Mouse (Mus musculus): ENCODE results near the gene Cfap58.

The Cfap58 gene

DNA sequence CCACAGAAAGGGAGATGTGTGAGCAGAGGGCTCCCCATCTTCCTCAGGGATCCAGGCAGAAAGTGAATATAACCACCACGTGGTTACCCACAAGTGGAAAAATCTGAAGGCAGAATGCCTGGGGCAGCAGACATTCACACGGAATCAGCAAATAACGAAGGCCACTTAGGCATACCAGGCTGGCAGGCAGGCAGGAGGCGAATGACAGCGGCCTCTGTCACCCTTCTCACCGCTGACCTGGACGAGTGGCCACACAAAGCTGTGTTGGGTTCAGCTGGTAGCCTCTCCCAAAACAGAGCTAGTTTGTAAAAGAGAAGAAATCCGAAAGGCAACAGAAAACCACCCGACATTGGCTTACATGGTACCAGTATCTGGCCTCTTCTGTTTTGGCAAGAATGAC is 19.5 kb upstream of the Cfap58 start:
- DNase-seq: no peak

DNA sequence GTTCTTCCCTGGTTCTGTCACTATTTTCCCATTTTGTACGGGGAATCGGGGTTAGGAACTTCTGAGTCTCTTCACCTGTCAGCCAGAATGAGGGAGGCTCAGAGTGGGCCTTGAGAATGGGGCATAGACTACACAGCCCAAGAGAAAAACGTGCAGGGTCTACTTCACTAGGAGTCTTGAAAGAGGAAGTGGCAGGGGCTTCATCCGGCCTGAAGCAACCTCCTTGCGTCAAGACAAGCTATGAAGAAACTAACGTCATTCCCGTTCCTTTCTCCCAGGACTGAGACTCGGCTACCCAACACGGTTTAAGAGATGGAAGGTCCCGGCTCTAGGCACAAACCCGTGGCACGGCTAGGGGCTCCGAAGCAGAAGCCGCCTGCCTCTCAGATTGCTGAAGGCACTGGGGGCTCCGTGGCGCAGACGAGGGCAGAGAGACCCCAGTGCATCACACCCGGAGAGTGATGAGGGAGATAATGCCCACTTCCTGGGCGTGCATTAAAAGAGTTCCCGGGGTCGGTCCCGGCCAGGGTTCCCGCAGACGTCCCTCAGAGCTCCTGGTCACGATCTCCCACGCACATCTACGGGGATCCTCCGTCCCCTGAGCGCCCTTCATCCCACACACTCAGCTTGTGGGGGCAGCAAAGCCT is 18.9 kb upstream of the Cfap58 start:
- DNase-seq: peak; percentile 37

- peak; percentile 90 for DNase-seq
Observed at GRCm38 (mm10) chr19:47919126-47919965, 18.1 kb upstream of the Cfap58 start, which contains the start of the genes Cfap43 and Itprip. Gene Cfap43 (minus strand): TSS chr19:47919287. Gene Itprip (minus strand): TSS chr19:47919299.

DNA sequence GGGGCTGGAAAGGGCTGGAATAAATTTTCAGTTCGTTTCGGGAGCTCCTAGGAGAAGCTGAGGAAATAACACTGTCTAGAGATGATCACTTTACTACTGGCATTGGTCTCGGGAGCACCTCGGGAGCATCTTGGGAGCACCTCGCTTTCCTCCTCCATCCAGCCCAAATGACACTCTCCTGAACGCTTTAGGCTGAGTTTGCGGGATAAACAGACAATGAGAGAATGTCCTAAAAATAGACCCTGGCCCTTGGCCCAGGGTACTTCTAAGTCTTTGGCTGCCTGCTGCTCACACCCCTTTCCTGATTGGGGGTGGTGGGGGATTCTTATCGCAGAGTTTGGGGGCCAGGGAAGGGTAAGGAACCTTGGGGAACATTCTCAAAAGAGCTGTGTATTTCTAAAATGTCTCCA is 17.5 kb upstream of the Cfap58 start:
- DNase-seq: peak; percentile 68

GRCm38 (mm10) chr19:47925819-47926218 is 11.7 kb upstream of the Cfap58 start:
- DNase-seq: peak; percentile 67

DNA sequence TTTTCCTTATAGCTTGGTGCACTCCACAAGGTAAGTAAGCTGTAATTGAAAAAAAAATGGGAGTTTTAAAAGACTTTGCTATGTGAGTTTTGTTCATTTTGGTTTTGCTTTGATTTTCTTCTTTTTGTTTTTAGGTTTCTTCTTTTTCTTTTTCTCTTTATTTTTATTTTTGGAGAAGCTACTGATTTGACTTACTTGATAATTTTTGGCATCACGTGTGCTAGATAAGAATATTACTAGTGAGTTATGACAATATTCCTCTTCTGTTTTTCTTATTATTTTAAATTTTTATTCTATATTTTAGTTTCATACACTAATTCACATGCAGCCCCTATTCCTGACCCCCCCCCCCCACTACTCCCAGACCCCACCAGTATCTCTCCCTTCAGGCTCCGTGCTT is 10.4 kb upstream of the Cfap58 start:
- DNase-seq: no peak

- no peak for DNase-seq
Observed at GRCm38 (mm10) chr19:47929043-47929442, 8.4 kb upstream of the Cfap58 start.

DNA sequence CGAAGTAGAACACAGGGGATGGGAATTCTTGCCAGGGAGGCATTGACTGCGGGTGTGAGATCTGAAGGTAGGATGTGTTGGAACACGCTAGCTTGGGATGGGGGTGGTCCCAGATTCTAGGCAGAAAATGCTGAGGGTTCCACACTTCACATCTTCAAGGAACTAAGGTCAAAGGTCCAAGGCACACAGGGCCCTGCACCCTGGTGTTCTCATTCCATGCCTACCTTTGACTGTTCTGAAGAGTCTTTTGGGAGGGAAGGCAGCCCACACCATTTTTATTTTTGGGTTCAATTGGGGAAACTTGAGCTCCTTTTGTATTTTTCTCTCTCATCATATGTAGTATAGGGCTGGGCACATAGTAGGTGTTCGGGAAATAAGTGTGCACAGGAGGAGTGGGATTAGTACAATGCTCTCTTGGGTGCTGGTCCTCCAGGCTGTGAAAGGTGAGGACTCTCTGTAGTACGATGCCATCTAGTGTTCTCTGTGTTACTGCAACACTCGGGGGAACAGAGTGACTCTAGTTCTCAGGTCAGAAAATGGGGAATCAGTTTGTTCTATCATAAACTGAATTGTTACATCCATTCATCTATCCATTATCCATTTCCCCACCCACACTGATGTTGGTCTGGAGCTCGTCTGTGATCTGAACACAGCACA is 5.4 kb upstream of the Cfap58 start:
- DNase-seq: peak; percentile 60

- DNase-seq: no peak
Observed at GRCm38 (mm10) chr19:47934146-47934545, 3.3 kb upstream of the Cfap58 start.

DNA sequence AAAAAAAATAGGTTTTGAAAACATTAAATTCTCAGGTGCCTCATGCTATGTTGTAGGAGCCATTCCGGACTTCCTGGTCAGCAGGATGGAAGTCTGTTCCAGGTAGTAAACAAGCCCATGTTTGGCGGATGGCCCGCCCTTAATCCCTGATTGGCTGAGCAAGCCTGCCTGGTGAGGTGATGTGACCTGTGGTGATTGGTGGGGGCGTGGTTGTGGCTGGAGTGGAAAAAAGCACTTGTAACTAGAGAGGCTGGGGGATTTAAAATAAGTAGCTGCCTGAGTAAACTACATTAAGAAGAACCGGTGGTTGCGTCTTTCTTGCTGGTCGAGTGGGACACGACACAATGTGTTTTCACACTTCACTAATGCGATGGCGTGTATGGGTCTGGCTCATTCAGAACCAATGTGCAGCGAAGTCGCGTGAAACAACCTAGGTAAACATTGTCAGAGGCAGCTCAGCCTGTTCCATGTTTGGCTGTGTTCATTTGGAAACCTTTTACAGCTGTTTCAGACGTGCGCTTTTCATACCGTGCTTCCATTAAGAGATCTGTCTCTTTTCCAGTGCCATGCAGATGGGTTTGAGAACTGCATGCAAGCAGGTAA is 2.7 kb upstream of the Cfap58 start:
- no peak for DNase-seq

DNA sequence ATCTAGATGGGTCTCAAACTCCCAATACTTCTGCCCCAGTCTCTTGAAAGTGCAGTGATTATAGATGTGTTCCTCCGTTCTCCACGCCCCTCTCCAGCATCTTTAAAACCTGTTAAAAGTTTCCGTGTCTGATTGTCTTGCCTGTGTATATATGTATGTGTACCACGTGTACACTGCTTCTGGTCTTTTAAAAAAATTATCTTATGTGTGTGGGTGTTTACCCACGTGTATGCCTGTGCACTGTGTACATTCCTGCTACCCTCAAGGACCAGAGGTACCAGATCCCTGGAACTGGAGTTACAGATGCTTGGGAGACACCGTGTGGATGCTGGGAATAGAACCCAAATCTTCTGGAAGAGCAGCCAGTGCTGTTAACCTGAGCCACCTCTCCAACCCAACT is 1.9 kb upstream of the Cfap58 start:
- no peak for DNase-seq

DNA sequence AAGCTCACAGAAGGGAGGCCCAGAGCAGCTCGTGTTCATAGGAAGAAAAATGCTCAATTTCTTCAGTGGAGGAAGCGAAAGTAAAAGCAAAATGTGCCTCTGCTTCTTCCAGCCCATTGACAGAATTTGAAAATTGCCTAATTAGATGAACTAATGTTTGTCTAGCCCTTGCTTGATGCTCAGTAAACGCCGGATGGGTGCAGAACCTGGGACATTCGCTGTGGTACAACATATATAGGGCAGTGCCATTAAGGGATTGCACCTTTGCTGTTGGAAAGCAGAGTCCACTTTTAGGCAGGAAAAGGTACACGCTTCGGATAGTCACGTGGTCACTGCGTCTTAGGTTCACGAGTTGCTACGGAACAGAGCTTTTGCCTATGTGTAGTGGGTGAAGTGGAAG is 985 bp upstream of the Cfap58 start:
- no peak for DNase-seq

GRCm38 (mm10) chr19:47936938-47937337 is 537 bp upstream of the Cfap58 start:
- no peak for DNase-seq

GRCm38 (mm10) chr19:47939361-47939760 is 1.9 kb downstream of the Cfap58 start:
- DNase-seq: no peak

- DNase-seq: no peak
Observed at GRCm38 (mm10) chr19:47946821-47947465, 9.5 kb downstream of the Cfap58 start.

GRCm38 (mm10) chr19:47950946-47951345 is 13.5 kb downstream of the Cfap58 start:
- DNase-seq: no peak

DNA sequence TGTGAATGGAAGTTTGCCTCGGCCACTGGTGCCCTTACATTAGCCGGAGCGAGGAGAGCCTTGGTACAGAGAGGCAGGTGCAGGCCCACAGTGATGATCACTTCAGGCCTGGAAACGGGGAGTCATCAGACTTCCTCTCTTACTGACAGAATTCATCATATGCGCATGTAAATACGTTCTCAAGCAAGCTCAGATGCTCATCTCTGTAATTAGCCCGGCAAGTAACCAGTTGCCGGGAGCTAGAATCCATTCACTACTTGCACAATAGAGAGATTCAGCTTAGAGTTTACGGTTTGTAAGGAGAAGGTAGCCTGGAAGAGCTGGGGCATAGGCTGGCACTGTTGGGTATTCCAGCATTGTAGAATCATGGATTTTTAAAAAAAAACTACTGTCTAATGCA is 15.7 kb downstream of the Cfap58 start:
- DNase-seq: no peak

DNA sequence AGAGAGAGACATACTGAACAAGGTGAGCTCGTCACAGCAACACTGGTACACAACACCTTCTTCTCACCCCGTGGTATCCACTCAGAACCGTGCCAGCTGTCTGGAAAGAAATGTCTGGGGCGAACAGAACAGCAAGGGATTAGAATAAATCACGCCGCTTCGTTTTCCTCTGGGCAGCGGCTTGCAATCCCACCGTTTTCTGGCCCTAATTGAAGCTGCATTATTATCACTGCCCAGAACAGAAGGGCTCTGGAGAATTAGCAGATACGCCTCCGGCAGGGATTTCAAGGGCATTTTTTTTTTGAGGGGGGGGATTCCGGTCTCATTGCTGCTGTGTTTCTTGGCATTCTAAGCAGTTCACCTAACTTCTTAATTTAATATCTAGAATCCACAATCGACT is 20.7 kb downstream of the Cfap58 start:
- DNase-seq: no peak

GRCm38 (mm10) chr19:47968993-47969659 is 31.7 kb downstream of the Cfap58 start:
- no peak for DNase-seq

GRCm38 (mm10) chr19:47971066-47971465 is 33.6 kb downstream of the Cfap58 start:
- DNase-seq: no peak

- DNase-seq: no peak
Observed at GRCm38 (mm10) chr19:47978109-47978701, 40.7 kb downstream of the Cfap58 start.

DNA sequence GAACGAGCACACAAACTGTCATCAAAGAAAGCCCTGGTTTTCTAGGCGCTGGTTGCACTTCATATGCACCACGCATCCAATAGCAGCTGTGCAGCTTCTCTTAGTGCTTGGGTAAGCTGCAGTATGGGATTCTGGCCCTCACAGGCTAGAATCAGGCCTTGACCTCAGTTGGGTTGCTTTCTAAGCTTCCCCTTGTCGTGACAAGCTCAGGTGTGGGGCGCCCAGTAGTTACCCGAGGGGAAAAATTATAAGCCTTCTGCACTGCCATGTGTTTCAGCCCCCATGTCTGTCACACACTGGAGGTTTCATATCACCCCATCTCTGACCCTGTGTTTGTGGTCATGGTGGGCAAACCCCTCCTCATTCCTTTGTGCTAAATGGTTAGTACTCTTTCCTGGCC is 42.0 kb downstream of the Cfap58 start:
- no peak for DNase-seq
